Mouse (Mus musculus) spleen, postnatal 36 days (tissue): ENCODE measurements around the gene Tbk1.

Experiments used
- DNase-seq, 2 experiments: peaks; one replicate each; pipeline ENCODE4 v3.0.0; 2022; ENCODE audit warnings: low spot score in 2 of 2, mixed read lengths in 1 of 2

Gene Tbk1

GRCm38 (mm10) chr10:121499063-121499462, 87.5 kb downstream of the Tbk1 start:
- no peak for DNase-seq

DNA sequence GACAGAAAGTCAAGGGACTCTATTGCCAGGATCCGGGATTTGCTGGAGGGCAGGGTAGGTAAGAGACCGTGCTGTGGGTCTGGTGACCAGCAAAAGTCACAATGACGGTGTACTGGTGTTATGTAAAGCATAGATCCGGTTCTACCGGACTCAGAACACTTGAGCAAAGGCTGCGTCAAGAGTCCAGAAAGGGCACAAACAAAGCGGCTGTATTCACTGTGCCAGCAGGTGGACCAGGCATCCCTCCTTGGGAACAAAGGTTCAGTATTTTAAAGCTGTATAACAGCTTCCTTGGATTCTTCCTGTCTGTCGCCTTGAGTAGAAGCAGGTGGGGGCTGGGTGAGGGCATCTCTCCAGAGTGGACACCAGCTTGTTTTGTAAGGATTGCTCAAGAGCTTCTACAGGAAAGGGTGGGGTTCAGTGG, 88.1 kb downstream of the Tbk1 start:
- no peak for DNase-seq

DNA sequence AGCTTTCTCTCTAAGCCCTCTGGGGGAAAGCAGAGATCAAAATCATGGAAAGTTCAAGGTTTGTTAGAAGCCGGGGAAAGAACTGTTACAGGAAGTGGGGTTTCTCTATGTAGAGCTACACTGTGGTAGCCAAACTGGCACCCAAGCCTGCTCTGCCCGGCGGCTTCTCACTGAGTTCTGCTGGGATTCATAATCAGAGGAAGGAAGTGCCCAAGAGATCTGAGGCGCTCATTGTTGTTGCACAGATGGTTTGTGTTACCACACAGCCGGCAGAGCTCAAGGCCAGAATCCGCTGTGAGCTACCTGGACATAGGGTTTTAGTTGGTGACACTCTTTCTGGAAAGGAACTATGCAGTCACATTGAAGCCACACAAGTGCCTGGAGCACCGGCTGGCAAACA, 88.6 kb downstream of the Tbk1 start:
- DNase-seq, result no peak

- no peak for DNase-seq
Observed at GRCm38 (mm10) chr10:121496616-121497015, 90.0 kb downstream of the Tbk1 start.
